Mouse (Mus musculus) cerebellum, adult 9-11 months (tissue): ENCODE measurements around the gene Hnrnpul1.
A peak's percentile ranks its signal among the peaks of the same experiment; 100 is the strongest.

Experiments
- DNase-seq: peaks from one replicate; pipeline ENCODE4 v3.0.0; 2022

The Hnrnpul1 gene

GRCm38 (mm10) chr7:25717478-25717877, 37.1 kb downstream of the Hnrnpul1 start:
- peak; percentile 26 for DNase-seq

DNA sequence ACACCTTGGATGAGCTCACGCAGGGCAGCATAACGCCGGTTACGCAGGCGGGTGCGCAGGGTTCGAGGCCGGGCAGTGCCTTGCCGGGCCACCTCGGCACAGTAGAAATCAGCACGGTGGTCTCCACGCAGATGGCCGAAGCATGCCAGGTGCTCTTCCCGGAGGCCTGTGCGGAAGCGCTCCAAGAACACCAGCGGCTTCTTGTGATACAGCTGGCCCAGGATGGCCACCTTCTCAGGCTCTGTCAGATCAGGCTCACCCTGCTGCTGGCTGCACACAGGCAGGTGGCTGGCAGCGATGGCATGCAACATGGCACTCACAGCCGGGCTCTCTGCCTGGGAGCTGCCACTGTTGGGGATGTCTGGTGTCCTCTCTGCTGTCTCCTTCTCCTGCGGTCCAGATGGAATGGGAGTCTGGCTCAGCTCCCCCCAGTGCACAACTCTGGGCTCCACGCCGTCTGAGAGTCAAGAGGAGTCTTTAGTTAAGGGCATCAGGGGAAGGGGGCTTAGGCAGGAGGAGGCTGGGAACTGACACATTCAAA, 38.8 kb downstream of the Hnrnpul1 start:
- DNase-seq, result no peak

GRCm38 (mm10) chr7:25714581-25714980, 40.0 kb downstream of the Hnrnpul1 start:
- no peak for DNase-seq

- DNase-seq, result no peak
Measured at GRCm38 (mm10) chr7:25712801-25713200, 41.8 kb downstream of the Hnrnpul1 start.

DNA sequence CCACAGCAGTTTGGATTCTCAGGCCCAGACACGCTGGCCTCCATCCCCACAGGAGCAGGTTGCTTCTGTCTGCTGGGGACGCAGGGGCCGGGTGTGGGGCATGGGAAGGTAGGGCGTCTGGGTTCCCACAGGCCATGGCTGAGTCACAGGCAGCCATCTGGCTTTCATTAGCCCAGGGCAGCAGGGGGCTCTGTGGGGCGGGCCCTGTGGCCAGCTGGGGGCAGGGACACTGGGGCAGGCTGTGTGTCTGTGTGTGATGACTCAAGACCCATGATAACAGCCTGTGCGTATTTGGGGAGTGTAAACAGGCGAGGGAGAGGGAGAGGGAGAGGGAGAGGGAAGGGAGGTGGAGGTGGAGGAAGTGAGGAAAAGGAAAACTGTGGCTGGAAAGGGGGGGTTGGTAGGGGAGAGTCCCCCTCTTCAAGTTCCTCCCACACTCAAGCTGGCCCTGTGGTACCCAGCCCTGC, 42.8 kb downstream of the Hnrnpul1 start:
- DNase-seq, result peak; percentile 76

DNA sequence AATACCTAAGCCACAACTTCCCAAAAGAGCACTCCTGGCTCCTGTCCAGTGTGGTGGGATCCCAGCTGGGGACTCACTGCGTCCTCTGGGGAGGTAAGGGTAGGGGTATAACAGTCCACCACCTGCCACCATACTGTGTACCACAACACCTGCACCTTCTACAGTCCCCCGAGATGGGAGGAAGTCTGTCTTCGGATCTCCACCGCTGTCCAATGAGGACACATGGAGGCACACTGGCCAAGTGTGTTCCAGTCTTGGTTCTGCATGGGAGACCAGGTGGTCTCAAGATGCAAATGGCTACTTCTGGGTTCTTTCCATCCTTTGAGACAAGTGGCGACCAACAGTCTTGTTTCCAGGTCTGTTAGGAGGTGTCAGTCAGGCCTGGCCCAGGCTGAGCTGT, 43.4 kb downstream of the Hnrnpul1 start:
- DNase-seq, result no peak

DNA sequence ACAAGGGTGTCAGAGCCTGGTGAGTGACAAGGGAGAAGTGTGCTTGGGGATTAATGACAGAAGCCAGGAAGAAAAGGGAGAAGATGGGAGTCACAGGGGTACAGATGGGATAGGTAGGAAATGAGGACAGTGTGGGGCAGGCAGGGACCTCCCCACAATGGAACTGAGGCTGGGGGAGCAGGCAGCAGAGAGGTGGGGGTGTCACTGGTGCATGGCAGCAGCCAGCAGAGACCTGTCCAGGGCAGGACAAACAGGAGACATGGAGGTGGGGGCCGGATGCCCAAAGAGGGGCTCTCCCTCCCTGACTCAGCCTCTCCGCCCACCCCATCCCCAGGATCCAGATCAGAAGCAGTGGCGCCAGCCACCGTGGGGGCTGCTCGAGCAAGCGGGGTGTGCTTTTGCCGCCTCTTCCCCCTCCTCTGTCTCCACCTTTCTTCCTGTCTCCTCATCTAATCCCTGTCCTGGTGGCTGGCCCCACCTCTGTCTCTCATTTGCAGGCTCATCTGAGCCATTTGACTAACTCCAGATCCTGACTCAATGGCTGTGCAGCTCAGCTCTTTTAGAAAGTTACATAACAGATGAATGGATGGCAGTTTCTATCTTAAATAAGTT, 43.9 kb downstream of the Hnrnpul1 start:
- no peak for DNase-seq

DNA sequence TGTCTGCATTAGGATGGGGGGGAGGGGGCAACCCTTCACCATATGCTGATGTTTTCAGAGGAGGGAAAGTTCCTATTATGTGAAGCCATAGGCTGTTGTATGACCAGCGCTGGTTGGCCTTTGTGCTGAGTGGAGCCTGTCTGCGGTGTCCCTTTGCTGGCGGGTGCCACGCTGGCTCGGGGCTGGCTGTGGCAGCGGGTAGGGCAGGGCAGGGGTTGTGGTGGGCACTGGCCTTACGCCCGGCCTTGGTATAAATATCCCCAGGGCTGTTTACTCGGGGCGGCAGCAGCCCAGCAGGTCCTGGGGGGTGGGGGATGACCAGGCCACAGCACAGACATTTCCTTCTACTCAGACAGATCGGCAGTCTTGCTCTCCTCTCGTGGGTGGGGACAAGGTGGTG, 44.6 kb downstream of the Hnrnpul1 start:
- DNase-seq, result no peak

DNA sequence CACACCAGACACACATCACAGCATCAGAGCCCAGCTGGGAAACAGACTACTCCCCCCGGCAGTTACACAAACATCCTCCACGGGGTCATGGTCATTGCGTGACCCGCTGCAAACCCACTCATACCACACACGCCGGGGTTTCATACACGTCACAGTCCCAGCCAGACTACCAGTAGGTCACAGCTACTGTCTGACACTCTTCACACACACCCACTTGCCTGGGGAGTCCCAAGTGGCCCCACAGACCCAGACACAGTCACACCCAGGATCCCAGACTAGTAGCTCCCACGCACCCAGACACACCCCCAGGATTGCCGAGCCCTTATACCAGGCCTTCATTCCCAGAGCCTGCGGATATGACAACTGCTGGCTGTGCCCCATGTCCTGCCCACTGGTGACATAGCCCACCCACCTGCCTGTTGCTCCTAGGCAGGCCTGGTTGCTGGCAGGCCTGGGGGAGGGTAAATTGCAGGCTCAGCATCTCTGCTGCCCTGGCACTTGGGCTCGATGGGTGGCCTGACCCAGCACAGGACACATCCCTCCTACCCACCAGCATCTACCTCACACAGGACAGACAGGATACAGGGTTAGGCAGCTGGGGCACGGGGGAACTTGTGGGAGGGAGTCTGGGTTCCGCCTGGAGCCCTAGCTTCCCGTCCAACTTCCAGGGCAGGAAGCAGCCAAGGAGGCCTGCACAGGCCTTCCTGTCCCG, 46.8 kb downstream of the Hnrnpul1 start:
- DNase-seq, result no peak

GRCm38 (mm10) chr7:25706578-25707170, 47.9 kb downstream of the Hnrnpul1 start:
- no peak for DNase-seq

DNA sequence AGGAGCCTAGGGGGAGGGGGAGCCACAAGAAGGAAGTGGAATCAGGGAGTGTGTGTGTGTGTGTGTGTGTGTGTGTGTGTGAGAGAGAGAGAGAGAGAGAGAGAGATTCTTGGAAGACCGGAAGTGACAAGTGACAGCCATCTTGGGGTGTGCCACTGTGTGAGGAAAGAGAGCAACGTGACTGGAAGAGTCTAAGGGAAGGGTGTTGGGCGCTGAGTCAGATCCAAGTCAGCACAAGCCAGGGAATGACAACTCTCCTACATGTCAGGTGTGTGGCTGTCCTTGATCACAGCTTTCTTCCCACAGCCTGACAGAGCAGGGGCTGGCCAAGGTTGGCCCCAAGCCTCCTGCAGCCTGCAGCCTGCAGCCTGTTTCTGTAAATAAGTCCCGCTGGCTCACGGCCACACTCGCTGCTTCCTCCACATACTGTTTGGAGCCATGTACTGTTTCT, 48.7 kb downstream of the Hnrnpul1 start:
- no peak for DNase-seq

DNA sequence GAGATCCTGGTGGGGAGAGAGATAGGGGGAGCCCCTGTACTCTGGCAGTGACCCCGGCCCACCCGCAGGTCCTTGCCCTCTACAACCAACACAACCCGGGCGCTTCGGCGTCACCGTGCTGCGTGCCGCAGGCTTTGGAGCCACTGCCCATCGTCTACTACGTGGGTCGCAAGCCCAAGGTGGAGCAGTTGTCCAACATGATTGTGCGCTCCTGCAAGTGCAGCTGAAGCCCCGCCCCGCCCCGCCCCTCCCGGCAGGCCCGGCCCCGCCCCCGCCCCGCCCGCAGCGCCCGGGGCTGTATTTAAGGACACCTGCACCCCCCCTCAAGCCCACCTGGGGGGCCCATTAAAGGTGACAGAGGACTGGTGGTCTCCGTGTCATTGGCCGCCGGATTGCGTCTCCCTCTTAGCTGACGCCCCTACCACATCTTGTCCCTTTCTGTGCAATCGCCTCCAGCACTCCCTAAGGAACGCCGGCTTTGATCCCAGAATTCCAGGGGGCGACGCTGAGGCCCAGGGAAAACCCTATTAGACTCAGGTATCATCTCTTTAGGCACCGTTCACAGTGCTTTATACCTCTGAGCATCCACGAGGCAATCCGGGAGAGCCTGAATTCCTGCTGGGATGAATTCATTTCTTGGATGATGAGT, 49.7 kb downstream of the Hnrnpul1 start:
- no peak for DNase-seq

- DNase-seq, result no peak
Measured at GRCm38 (mm10) chr7:25703793-25704494, 50.6 kb downstream of the Hnrnpul1 start.

- DNase-seq, result no peak
Measured at GRCm38 (mm10) chr7:25702350-25702749, 52.2 kb downstream of the Hnrnpul1 start.

- DNase-seq, result no peak
Measured at GRCm38 (mm10) chr7:25700732-25701131, 53.8 kb downstream of the Hnrnpul1 start.

DNA sequence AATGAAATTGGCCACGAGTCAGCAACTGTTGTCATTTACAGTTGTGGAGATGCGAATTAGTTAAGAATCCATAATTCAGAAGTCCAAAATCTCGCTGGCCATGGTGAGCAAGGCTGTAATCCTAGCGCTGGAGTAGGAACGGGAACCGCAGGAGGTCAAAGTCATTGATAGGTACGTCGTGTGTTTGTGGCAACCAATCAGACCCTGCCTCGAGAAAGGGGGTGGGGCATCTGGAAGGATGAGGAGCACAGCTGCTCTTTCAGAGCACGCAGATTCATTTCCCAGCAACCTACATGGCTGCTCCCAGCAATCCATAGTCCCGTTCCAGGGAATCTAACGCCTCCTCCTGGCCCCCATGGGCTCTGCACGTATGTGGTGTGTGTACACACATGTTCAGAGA, 54.7 kb downstream of the Hnrnpul1 start:
- DNase-seq, result no peak

- no peak for DNase-seq
Measured at GRCm38 (mm10) chr7:25694104-25694503, 60.5 kb downstream of the Hnrnpul1 start.

GRCm38 (mm10) chr7:25690051-25690450, 64.5 kb downstream of the Hnrnpul1 start:
- DNase-seq, result no peak

DNA sequence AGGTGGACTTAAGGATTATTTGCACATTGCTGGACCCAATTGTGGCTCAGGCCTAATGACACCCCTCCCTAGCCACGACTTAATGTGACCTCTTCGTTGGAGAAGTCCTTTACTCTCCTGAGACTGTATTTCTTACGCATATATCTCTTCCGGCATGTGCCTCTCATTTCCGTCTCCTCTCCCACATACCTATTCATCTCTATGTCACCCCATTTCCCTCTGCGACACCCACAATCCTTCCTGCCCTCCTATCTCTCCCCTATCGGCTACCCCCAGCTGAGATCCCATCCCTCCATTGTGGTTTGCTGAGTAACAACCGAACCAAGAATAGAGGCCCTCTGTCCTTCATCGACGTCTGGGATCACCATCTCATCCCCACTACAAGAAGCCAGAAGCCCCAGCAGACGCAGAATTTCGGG, 64.9 kb downstream of the Hnrnpul1 start:
- DNase-seq, result no peak

DNA sequence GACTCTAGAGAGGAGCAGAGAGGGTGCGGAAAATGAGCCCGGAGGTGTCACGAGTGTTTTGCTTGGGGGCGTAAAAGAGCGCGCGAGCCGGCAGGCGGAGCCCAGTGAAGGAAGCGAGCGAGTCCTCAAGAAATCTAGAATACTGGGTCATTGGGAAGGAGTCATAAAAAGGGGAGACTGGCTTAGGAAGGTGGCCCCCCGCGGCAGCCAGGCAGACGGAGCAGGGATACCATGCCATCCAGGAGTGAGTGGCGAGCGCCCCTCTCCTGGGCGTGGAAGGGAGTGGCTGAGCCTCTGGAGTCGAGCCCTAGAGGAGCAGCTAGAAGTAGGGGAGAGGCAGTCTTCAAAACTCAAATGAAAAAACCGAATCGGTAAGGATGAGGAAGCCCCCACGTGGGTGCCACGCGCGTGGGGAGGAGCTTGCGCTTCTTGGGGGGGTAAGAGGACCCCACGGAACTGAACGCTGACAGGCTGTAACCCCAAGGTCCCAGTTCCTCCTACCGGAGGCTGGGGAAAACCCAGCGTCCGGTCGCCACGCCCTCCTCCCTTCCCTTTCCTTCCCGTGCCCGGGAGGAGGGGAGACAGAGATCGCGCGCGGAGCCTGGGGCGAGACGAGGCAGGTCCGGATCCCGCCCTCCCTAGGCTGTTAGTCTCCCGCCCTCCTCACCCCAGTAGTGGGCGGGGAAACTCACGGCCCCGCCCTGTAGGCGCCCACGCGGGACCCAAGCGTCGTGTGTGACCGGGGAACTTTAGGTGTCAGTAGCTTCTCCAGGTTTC, 65.6 kb downstream of the Hnrnpul1 start:
- no peak for DNase-seq

- no peak for DNase-seq
Measured at GRCm38 (mm10) chr7:25687811-25688401, 66.7 kb downstream of the Hnrnpul1 start.
